11 mouse cellular contexts compared by ENCODE assay signal in the genomic region with DNA sequence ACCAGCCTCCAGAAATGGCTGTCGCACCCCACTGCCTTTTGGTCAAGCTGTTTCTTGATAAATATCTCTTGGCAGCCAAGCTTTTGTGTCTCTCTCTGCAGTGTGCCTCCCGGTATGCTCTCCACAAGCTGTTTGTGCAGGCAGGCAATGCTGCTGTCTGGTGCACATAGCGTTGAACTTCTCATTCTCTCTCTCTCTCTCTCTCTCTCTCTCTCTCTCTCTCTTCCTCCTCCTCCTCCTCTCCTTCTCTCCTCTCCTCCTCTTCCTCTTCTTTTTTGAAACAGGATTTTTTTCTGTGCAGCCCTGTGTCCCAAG.
DNase-seq lines count a peak whose midpoint lies in the region; ATAC-seq and TF ChIP-seq lines count a peak whose summit lies in the region.
"Had no signal": no experiment of that assay in that cellular context is flagged by ENCODE, and none has a peak within 500 bp of the region (broad histone marks: within the 10 kb centered on the region; RNA-seq: fewer than 3 reads in every experiment).

No protein-coding gene starts in this region.

- TF ChIP-seq POLR2A in brain, embryonic 14.5 days (IDR thresholded peaks at IDR 0.05; ENCODE audit: borderline replicate concordance, extremely low read depth, insufficient read depth, insufficient read length, poor library complexity, severe bottlenecking): no peak

- DNase-seq in heart, adult 9 months (ENCODE audit: low spot score in 2 of 2): no peak
- DNase-seq in brain, embryonic 14.5 days (ENCODE audit: low read depth): peak; percentile 45
- no peak for DNase-seq in embryonic facial prominence, embryonic 14.5 days (ENCODE audit: low spot score)
- DNase-seq in limb, embryonic 10.5 days (ENCODE audit: low spot score): no peak
- DNase-seq in gastrocnemius, postnatal 10 days: no peak
- DNase-seq in yolk sac, embryonic 10.5 days (ENCODE audit: low spot score): no peak
- DNase-seq: gastrocnemius, postnatal 14 days had no signal

- 21% methylated on average over 3 of the region's 3 CpGs for WGBS in heart, embryonic 16.5 days
- 25% methylated on average over 3 of the region's 3 CpGs for WGBS in embryonic facial prominence, embryonic 14.5 days
- 10% methylated on average over 3 of the region's 3 CpGs for WGBS in limb, embryonic 10.5 days

- no peaks in the 10 kb centered on the region for H3K4me1 ChIP-seq in heart, embryonic 16.5 days (ENCODE audit: control insufficient read depth, insufficient read depth, low read length)
- no peaks in the 10 kb centered on the region for H3K4me1 ChIP-seq in embryonic facial prominence, embryonic 14.5 days (ENCODE audit: control insufficient read depth, insufficient read depth, low read length)
- peaks cover 14% of the 10 kb centered on the region for H3K4me1 ChIP-seq in limb, embryonic 10.5 days
- H3K4me1 ChIP-seq: liver, embryonic 15.5 days had no signal

- H3K4me3 ChIP-seq in heart, embryonic 16.5 days (ENCODE audit: low read length): peak overlapping the region; percentile 29
- no peak overlapping the region for H3K4me3 ChIP-seq in embryonic facial prominence, embryonic 14.5 days (ENCODE audit: low read depth, low read length)
- peak overlapping the region; percentile 36 for H3K4me3 ChIP-seq in limb, embryonic 10.5 days
- H3K4me3 ChIP-seq: layer of hippocampus, adult 2 months; liver, embryonic 15.5 days had no signal

- H3K9ac ChIP-seq in heart, embryonic 16.5 days (ENCODE audit: low read length): no peak overlapping the region
- no peak overlapping the region for H3K9ac ChIP-seq in embryonic facial prominence, embryonic 14.5 days (ENCODE audit: low read depth, low read length)
- H3K9ac ChIP-seq: liver, embryonic 15.5 days had no signal

- H3K9me3 ChIP-seq in heart, embryonic 16.5 days (replicated peaks; ENCODE audit: control insufficient read depth, low read length): 0 out of 2 replicates have a peak, but pooled peaks cover 3% of the 10 kb centered on the region
- H3K9me3 ChIP-seq in embryonic facial prominence, embryonic 14.5 days (ENCODE audit: control insufficient read depth, low read length): no peaks in the 10 kb centered on the region
- H3K9me3 ChIP-seq in limb, embryonic 10.5 days (replicated peaks): no peaks in the 10 kb centered on the region
- H3K9me3 ChIP-seq: liver, embryonic 15.5 days had no signal

- peak overlapping the region; percentile 55 for H3K4me2 ChIP-seq in heart, embryonic 16.5 days (ENCODE audit: low read depth, low read length)
- peak overlapping the region; percentile 31; the same call in 1 of the 2 replicates for H3K4me2 ChIP-seq in embryonic facial prominence, embryonic 14.5 days (ENCODE audit: low read depth, low read length)
- H3K4me2 ChIP-seq: liver, embryonic 15.5 days had no signal

- no peak for ATAC-seq in heart, embryonic 16.5 days (replicated peaks; ENCODE audit: extremely low read depth, insufficient read depth, low FRiP score)
- no peak for ATAC-seq in embryonic facial prominence, embryonic 14.5 days (ENCODE audit: low read depth)
- ATAC-seq in monocyte, adult 5-6 weeks (replicated peaks; ENCODE audit: insufficient number of reproducible peaks, low FRiP score, low TSS enrichment, poor library complexity, severe bottlenecking): no peak

- H3K36me3 ChIP-seq in heart, embryonic 16.5 days (ENCODE audit: control insufficient read depth, insufficient read depth): no peaks in the 10 kb centered on the region
- H3K36me3 ChIP-seq in embryonic facial prominence, embryonic 14.5 days (ENCODE audit: control insufficient read depth, insufficient read depth, low read length): no peaks in the 10 kb centered on the region
- no peaks in the 10 kb centered on the region for H3K36me3 ChIP-seq in limb, embryonic 10.5 days
- H3K36me3 ChIP-seq: liver, embryonic 15.5 days had no signal

- TF ChIP-seq CTCF in brain, embryonic 14.5 days (IDR thresholded peaks at IDR 0.05; ENCODE audit: borderline replicate concordance, extremely low read depth, insufficient read depth, insufficient read length): no peak

- H3K27me3 ChIP-seq in heart, embryonic 16.5 days (ENCODE audit: control insufficient read depth, insufficient read depth, low read length): peaks cover 7% of the 10 kb centered on the region
- H3K27me3 ChIP-seq in embryonic facial prominence, embryonic 14.5 days (replicated peaks; ENCODE audit: control insufficient read depth, insufficient read depth, low read length): peaks cover 4% of the 10 kb centered on the region; the same call in 1 of the 2 replicates
- peaks cover 68% of the 10 kb centered on the region for H3K27me3 ChIP-seq in limb, embryonic 10.5 days (ENCODE audit: low read depth, poor library complexity, severe bottlenecking)

- H3K27ac ChIP-seq in heart, embryonic 16.5 days (ENCODE audit: low read length): no peak overlapping the region
- H3K27ac ChIP-seq in embryonic facial prominence, embryonic 14.5 days (replicated peaks; ENCODE audit: low read depth, low read length): no peak overlapping the region
- no peak overlapping the region for H3K27ac ChIP-seq in limb, embryonic 10.5 days
- H3K27ac ChIP-seq: layer of hippocampus, adult 2 months; liver, embryonic 15.5 days had no signal
